Mouse (Mus musculus): ENCODE measurements around the gene Incenp. TPM values are rescaled to one million over a fixed set of nuclear protein-coding genes. Genes with fewer than 3 reads are reported as not detected.

Incenp gene
- total RNA-seq, 4 experiments from 2014 or later: 13.3 to 19.8 (median 18.5) TPM

Small RNA genes lying within 50 kb of the gene (microRNA-seq; reads per million reads assigned to microRNA genes)
- gene Gm22369: 0 reads per million in 2 experiments
- gene Gm24484: 0 reads per million in 2 experiments

Other genes starting within 250 kb of the Incenp start
- gene Scgb2a2, start 52.0 kb downstream of the Incenp start, total RNA-seq (2022): not detected
- 1,000 to 10,000 TPM; 2,860 to 3,469 (median 3,019) TPM for gene Fth1, start 81.0 kb upstream of the Incenp start, total RNA-seq (2022)
- gene Best1, start 102.1 kb upstream of the Incenp start, total RNA-seq (2022): 1 to 10 TPM in 1 of 4 experiments, under 1 TPM in 3; 0.15 to 1.0 (median 0.44) TPM
- gene Rab3il1, start 102.1 kb upstream of the Incenp start, total RNA-seq (2022): 10 to 100 TPM in 2 of 4 experiments, 1 to 10 TPM in 2; 6.5 to 13.3 (median 9.5) TPM
- 10 to 100 TPM in 3 of 4 experiments, 1 to 10 TPM in 1; 9.9 to 55.1 (median 22.0) TPM for gene Fads3, start 142.0 kb upstream of the Incenp start, total RNA-seq (2022)
- gene Fads2, start 202.2 kb upstream of the Incenp start, total RNA-seq (2022): 1,000 to 10,000 TPM; 1,620 to 2,476 (median 1,986) TPM